In genomic region chr1:165160723-165161405, GRCm38 (mm10) we compare ENCODE assay signal across 33 mouse cellular contexts. TPM values are rescaled to one million over a fixed set of nuclear protein-coding genes. Genes with fewer than 3 reads are reported as not detected.
DNase-seq lines count a peak whose midpoint lies in the region; ATAC-seq lines count a peak whose summit lies in the region.
"Had no signal": no experiment of that assay in that cellular context is flagged by ENCODE, and none has a peak within 500 bp of the region (broad histone marks: within the 10 kb centered on the region; RNA-seq: fewer than 3 reads in every experiment).

TSS of gene Tbx19 (minus strand) at chr1:165160773.

- no peaks in the 10 kb centered on the region for H3K9me3 ChIP-seq in forebrain, embryonic 12.5 days
- H3K9me3 ChIP-seq in forebrain, embryonic 15.5 days: no peaks in the 10 kb centered on the region
- H3K9me3 ChIP-seq in midbrain, embryonic 11.5 days (ENCODE audit: control insufficient read depth, low read length): no peaks in the 10 kb centered on the region
- no peaks in the 10 kb centered on the region for H3K9me3 ChIP-seq in midbrain, embryonic 10.5 days (replicated peaks)
- H3K9me3 ChIP-seq: embryonic facial prominence, embryonic 12.5 days; kidney, embryonic 15.5 days; limb, embryonic 13.5 days; liver, embryonic 12.5 days had no signal

- peak; percentile 41; the same call in 1 of the 2 replicates for ATAC-seq in forebrain, embryonic 12.5 days (ENCODE audit: low FRiP score)
- ATAC-seq in forebrain, embryonic 15.5 days (replicated peaks): no peak
- ATAC-seq in midbrain, embryonic 11.5 days (ENCODE audit: low FRiP score): no peak
- peak; percentile 39 to 46; a peak in 1 of 4 replicates for ATAC-seq in hematopoietic stem cell, adult 5-6 weeks (replicated peaks in 1 of 2; ENCODE audit: insufficient read depth in 1 of 2, low FRiP score in 2 of 2, low TSS enrichment in 1 of 2, low read depth in 1 of 2, poor library complexity in 2 of 2, severe bottlenecking in 2 of 2)
- ATAC-seq: CD4-positive, CD25-positive, alpha-beta regulatory T cell, adult 4 months; forebrain, postnatal 0 days; intestine, postnatal 0 days; liver, embryonic 12.5 days; midbrain, embryonic 16.5 days; Patski had no signal

- no peak within 1 kb of the TSS for H3K4me3 ChIP-seq in forebrain, embryonic 12.5 days (replicated peaks)
- H3K4me3 ChIP-seq in forebrain, embryonic 15.5 days: no peak within 1 kb of the TSS
- H3K4me3 ChIP-seq in midbrain, embryonic 11.5 days (ENCODE audit: low read depth, low read length): no peak within 1 kb of the TSS
- no peak within 1 kb of the TSS for H3K4me3 ChIP-seq in midbrain, embryonic 10.5 days
- H3K4me3 ChIP-seq: embryonic facial prominence, embryonic 12.5 days; kidney, embryonic 15.5 days; limb, embryonic 13.5 days; liver, embryonic 12.5 days had no signal

- WGBS in forebrain, embryonic 12.5 days: 75% methylated on average over 8 of the region's 8 CpGs
- WGBS in forebrain, embryonic 15.5 days: 54% methylated on average over 8 of the region's 8 CpGs
- WGBS in midbrain, embryonic 11.5 days: 91% methylated on average over 8 of the region's 8 CpGs
- WGBS in midbrain, embryonic 10.5 days: 88% methylated on average over 8 of the region's 8 CpGs

- DNase-seq in midbrain, embryonic 11.5 days (ENCODE audit: low spot score, missing footprints): peak; percentile 47
- DNase-seq in midbrain, embryonic 10.5 days (ENCODE audit: low spot score): no peak
- peak; percentile 8 for DNase-seq in 416B (ENCODE audit: low read depth)
- no peak for DNase-seq in adrenal gland, adult 18-20 months (ENCODE audit: low spot score in 2 of 2)
- DNase-seq: adrenal gland, adult 2 months; cerebellum, adult 11-12 months; cerebellum, postnatal 10 days; forebrain, postnatal 0 days; gastrocnemius, postnatal 14 days; heart, postnatal 36 days; kidney, postnatal 36 days; layer of hippocampus, postnatal 36 days; lung, adult 18-20 months; lung, postnatal 10 days; thymus, postnatal 36 days had no signal

- H3K9ac ChIP-seq in forebrain, embryonic 12.5 days: no peak within 1 kb of the TSS
- H3K9ac ChIP-seq in forebrain, embryonic 15.5 days (replicated peaks): no peak within 1 kb of the TSS
- no peak within 1 kb of the TSS for H3K9ac ChIP-seq in midbrain, embryonic 11.5 days (ENCODE audit: low read length)
- H3K9ac ChIP-seq: embryonic facial prominence, embryonic 12.5 days; forebrain, postnatal 0 days; kidney, embryonic 15.5 days; limb, embryonic 13.5 days; liver, embryonic 12.5 days had no signal

- no peaks in the 10 kb centered on the region for H3K4me1 ChIP-seq in forebrain, embryonic 12.5 days
- H3K4me1 ChIP-seq in forebrain, embryonic 15.5 days: peaks cover 2% of the 10 kb centered on the region; the same call in 1 of the 2 replicates
- H3K4me1 ChIP-seq in midbrain, embryonic 11.5 days (ENCODE audit: control insufficient read depth, insufficient read depth, low read length): no peaks in the 10 kb centered on the region
- no peaks in the 10 kb centered on the region for H3K4me1 ChIP-seq in midbrain, embryonic 10.5 days
- H3K4me1 ChIP-seq: embryonic facial prominence, embryonic 12.5 days; kidney, embryonic 15.5 days; limb, embryonic 13.5 days; liver, embryonic 12.5 days had no signal

- no peak within 1 kb of the TSS for H3K27ac ChIP-seq in forebrain, embryonic 12.5 days
- no peak within 1 kb of the TSS for H3K27ac ChIP-seq in forebrain, embryonic 15.5 days (replicated peaks)
- H3K27ac ChIP-seq in midbrain, embryonic 11.5 days (ENCODE audit: low read depth, low read length): no peak within 1 kb of the TSS
- H3K27ac ChIP-seq in midbrain, embryonic 10.5 days (replicated peaks): no peak within 1 kb of the TSS
- H3K27ac ChIP-seq: embryonic facial prominence, embryonic 12.5 days; kidney, embryonic 15.5 days; limb, embryonic 13.5 days; liver, embryonic 12.5 days had no signal

- no peak within 1 kb of the TSS for H3K4me2 ChIP-seq in forebrain, embryonic 12.5 days
- no peak within 1 kb of the TSS for H3K4me2 ChIP-seq in forebrain, embryonic 15.5 days (replicated peaks)
- no peak within 1 kb of the TSS for H3K4me2 ChIP-seq in midbrain, embryonic 11.5 days
- H3K4me2 ChIP-seq: embryonic facial prominence, embryonic 12.5 days; kidney, embryonic 15.5 days; limb, embryonic 13.5 days; liver, embryonic 12.5 days had no signal

- H3K27me3 ChIP-seq in forebrain, embryonic 12.5 days: 0 out of 2 replicates have a peak, but pooled peaks cover 3% of the 10 kb centered on the region
- no peaks in the 10 kb centered on the region for H3K27me3 ChIP-seq in forebrain, embryonic 15.5 days
- H3K27me3 ChIP-seq in midbrain, embryonic 11.5 days (ENCODE audit: control insufficient read depth, insufficient read depth, low read length): no peaks in the 10 kb centered on the region
- H3K27me3 ChIP-seq in midbrain, embryonic 10.5 days (ENCODE audit: low read depth, poor library complexity, severe bottlenecking): no peaks in the 10 kb centered on the region
- H3K27me3 ChIP-seq: embryonic facial prominence, embryonic 12.5 days; kidney, embryonic 15.5 days had no signal

- H3K36me3 ChIP-seq in forebrain, embryonic 12.5 days (replicated peaks): no peaks in the 10 kb centered on the region
- H3K36me3 ChIP-seq in forebrain, embryonic 15.5 days: no peaks in the 10 kb centered on the region
- no peaks in the 10 kb centered on the region for H3K36me3 ChIP-seq in midbrain, embryonic 11.5 days (ENCODE audit: control insufficient read depth, insufficient read depth, low read length)
- H3K36me3 ChIP-seq in midbrain, embryonic 10.5 days: no peaks in the 10 kb centered on the region
- H3K36me3 ChIP-seq: embryonic facial prominence, embryonic 12.5 days; kidney, embryonic 15.5 days; limb, embryonic 13.5 days; liver, embryonic 12.5 days had no signal

RNA-seq across cellular contexts. Expression of gene Tbx19, which starts in this region (rescaled TPM):
- polyA plus RNA-seq in forebrain, embryonic 12.5 days (2016; fragmentation: Nextera tagmentation; extraction: Ambion mirVana): not detected in 2 replicates
- 0.10 TPM in 1 of 2 replicates, not detected in the other for polyA plus RNA-seq in forebrain, embryonic 15.5 days (2015; fragmentation: Nextera tagmentation; extraction: Ambion mirVana)
- polyA plus RNA-seq in midbrain, embryonic 11.5 days (2014; fragmentation: Nextera tagmentation; extraction: Ambion mirVana): not detected in 2 replicates
- polyA plus RNA-seq in midbrain, embryonic 10.5 days (2016; fragmentation: Nextera tagmentation; extraction: Ambion mirVana): not detected in 2 replicates
- not detected in 2 replicates for total RNA-seq in hematopoietic stem cell, adult 5-6 weeks (2017)
- total RNA-seq in adrenal gland, adult 18-20 months (2021): not detected
- total RNA-seq: adrenal gland, adult 2 months; adrenal gland, postnatal 4 days; ES-E14; forebrain, postnatal 0 days; gastrocnemius, postnatal 14 days; heart, adult 8-10 months; heart, postnatal 36 days; layer of hippocampus, adult 8-10 months; layer of hippocampus, postnatal 36 days; left cerebral cortex, postnatal 25 days had no signal
- polyA plus RNA-seq: adrenal gland, adult 2 months; CD4-positive, CD25-positive, alpha-beta regulatory T cell, adult 4 months; embryonic facial prominence, embryonic 12.5 days; forebrain, postnatal 0 days; heart, embryonic 14.5 days; intestine, postnatal 0 days; limb, embryonic 13.5 days; liver, embryonic 12.5 days; neural tube, embryonic 14.5 days; Patski had no signal

Comparison
In these comparisons a context has a peak if more than half of its experiments do, and no peak if none do; other contexts are left out.
1. Peak in ATAC-seq in forebrain, embryonic 12.5 days; RNA of the gene not detected or under 1 TPM.
2. Peak in DNase-seq in midbrain, embryonic 11.5 days; RNA of the gene not detected or under 1 TPM.
3. Peak in ATAC-seq in hematopoietic stem cell, adult 5-6 weeks; RNA of the gene not detected or under 1 TPM.